Mouse (Mus musculus) embryo, embryonic 10.5 days (tissue): ENCODE measurements around the gene Tenm2.

Experiments
- DNase-seq: peaks from one replicate; pipeline ENCODE4 v3.0.0-alpha.2; 2015; ENCODE audit warnings: low spot score

The Tenm2 gene

DNA sequence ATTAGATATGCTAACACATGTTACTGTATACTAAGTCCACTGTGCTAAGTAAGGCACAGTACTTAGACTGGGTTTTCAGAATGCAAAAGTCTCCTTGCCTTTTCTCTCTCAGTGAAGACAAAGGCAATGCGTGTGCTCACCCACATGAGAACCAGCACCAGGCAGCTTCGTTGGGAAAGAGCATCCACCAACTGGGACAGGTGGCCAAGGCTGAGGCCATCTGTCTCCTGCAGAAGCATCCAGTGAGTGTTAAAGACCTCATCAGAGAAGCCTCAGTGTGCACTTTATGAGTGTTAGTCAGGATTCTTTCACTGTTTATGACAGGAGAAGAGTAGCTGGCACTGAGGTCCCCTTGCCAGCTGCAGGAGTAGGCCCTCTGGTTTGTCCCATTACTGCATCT is 669.6 kb downstream of the Tenm2 start:
- no peak for DNase-seq

DNA sequence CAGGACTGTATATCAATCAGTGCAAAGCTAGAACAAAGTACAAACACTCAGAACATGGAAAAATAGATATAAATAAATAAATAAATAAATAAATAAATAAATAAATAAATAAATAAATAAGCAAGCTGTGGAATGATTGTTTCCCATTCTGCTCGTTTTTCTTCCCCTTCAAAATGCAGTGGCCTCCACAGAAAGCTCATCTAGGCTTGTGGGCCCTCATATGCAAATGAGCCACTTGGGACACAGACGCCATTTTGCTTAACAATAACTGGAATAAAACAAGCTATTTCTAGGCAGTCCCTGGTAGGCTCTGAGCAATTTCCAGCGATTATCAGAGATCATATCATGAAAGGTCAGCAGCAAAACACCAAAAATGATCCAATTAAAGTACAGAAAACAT is 672.9 kb downstream of the Tenm2 start:
- no peak for DNase-seq

DNA sequence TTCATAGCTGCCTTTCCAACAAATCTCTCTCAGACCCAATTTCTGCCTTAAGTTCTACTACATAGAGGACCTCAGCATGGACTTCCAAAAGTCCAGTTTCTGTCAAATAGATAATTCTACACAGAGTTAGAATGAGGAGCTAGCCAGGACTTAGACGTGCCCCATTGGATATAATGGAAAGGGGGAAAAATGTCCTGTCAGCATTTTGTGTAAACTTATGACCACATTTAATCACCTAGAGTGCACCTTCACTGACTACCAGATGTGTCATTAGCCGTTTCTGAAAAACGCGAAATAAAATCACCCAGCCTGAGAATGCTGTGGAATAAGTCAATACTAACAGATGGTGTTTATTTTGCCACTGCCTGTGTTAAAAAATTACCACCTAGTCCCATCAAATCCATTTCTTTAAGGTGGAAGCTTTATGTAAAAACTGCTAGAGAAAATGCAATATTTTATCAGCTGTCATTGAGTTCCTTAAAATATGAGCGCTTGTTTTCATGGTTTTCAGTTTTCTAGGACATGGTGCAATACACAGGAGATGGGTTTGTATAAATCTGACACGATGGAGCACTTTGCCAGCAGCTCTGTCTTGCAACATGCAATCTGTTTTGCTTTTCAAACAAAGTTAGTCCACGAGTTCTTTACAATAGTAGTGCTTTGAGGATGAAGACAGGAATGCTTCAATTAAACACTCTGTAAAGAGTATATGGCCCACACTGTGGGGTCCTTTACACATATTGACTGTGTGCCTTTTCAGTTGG is 674.8 kb downstream of the Tenm2 start:
- no peak for DNase-seq

DNA sequence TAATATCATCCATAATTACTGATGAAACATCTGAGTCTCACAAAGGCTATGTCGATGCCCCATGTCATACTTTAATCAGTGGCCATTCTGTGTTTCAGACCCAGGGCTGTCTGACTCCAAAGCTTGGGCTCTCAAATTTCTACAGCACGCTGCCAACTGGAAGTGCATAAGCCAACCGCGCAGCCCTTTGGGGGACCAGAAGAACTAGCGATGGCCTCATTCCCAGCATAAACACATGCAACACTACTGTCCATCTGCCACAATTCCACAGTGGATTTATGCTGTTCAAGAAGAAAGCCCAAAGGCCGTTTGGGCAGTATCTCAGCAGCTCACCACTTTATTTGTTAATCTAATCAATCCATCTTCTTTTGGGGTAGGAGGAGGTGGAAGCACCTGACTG is 678.4 kb downstream of the Tenm2 start:
- no peak for DNase-seq

DNA sequence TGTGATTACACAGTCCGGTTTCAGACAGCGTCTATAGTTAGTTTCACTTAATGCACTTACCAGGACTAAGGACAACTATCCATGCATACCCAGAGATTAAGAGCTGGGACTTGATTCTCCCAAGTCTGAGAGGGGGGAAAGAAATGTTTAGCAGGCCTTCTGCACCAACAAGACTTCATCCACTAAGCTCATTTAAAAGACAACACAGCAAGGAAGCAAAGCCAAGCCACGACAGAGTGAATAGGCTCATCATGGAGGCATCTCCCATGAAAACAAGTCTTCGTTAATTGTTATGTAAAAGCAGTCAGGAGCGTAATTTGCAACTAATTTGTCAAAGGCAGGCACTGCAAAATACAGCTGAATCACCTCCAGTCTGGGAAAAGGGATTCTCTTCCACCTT is 682.5 kb downstream of the Tenm2 start:
- DNase-seq = no peak

DNA sequence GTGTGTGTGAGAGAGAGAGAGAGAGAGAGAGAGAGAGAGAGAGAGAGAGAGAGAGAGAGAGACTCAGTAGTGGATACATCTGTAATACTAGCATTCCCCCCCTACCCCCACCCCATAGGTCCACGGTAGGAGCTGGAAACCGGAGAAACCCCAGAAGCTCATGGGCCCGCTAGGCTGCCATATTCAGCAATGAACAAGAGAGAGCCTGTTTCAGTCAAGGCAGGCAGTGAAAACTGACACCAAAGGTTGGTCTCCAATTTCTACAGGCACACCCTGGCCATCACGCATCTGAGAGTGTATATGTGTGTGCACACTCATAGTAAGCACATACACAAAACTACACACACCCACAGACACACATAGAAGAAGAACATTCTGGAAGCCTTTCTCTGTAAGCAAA is 685.1 kb downstream of the Tenm2 start:
- peak; percentile 31 for DNase-seq

DNA sequence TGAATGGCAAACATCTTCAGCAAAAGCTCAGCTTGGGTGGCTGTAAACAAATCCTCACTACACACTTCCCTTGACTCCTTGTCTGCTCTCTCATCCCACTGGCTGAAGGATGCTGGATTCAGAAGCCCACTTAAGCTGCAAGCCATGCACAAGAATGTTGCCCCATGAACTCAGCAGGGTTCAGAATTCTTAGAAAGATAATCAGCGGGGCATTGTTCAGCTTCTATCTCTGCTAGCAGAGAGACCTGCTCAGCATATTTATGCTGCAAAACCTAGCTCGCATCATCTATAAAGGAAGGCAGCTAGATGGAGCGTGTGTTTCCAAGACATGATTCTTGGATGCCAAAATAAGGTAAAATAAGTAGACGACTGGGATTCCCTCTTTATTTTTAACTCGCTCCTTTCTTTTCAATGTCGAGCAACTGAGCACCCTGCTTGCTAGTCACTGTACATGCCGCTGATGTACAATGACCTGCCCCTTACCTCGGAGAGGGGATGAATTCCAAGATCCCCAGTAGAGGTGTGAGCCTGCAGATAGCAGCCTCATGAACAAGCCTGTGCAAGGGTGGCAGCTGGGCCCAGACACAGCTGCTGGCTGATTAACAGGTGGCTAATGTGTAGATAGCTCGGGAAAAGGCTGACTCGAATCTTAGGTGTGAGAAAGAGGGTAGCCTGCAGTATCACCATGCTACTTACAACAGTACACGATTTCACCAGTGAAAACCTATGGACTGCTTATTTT is 686.2 kb downstream of the Tenm2 start:
- no peak for DNase-seq

DNA sequence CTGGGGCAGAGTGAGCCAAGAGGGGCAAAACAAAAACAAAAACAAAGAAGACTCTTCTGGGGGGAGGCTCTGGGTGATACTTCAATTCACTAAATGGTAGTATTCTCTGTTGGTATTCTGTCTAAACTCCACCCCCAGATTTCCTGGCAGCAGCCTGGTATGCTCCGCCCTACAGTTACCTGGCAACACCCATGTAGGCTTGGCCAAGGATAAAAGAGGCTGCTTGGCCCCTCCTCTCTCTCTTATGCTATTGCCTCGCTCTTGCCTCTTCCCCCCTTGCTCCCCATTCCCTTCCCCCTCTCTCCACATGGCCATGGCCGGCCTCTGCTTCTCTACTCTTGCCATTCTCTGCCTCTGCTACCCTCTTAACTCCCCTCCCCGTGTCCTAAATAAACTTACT is 687.6 kb downstream of the Tenm2 start:
- DNase-seq = no peak

DNA sequence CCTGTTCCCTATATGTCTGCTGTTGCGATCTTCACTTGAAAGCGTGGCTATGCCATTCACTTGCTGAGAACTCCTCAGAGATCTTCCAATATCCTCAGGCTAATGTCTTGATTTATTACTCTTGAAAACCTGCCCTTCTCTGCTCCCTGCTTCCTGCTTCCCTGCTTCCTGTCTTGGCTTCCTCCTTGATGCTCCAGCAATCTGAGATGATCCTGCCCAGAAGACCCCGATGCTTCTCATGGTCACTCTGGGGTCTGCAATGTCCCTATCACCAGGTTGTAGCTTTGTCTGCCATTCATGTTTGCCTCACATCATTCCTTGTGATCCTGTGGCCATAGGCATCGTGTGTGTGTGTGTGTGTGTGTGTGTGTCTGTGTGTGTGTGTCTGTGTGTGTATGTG is 697.6 kb downstream of the Tenm2 start:
- DNase-seq = no peak

DNA sequence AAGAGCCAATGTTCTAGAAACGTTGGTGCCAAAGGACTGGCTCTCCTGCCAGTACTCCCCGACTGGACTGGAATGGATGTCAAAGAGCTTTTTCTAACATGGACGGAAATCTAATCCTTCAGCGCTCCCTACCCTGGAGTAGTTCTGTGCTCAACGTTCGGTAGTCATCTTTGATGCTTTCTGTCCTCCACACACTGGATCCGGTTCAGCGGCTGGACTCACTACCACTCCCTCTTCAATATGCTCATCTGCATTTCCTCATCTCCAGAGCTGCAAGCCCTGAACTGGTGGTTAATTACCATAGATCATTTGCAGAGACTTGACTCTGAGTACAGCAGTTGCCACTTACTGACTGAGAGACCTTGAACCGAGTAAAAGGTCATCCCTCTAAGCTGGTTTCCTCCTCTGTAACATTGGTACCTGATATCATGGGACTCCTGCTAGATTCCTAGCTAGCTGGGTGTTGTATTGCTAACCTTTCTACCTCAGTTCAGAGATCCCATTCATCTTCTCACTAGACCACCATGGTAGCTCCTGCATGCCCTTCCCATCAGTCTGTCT is 698.1 kb downstream of the Tenm2 start:
- DNase-seq = no peak

DNA sequence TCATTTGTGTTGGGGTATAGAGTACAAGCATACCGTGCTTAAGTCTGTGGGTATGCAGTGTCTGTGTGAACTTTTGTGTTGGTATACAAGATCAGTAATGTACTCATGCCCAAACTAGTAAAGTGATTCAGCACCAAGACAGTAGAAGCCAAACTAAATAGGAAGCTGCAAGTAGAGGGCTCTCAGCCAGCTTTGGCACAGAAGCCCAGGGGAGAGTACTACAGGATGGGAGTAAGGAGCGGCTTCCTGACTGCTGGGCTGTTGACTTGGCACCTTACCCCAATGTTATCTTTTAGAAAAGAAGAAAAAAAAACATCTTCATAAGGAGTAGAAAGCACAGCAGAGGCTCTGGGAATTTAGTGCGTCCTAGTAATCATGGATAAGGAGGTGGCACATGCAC is 700.2 kb downstream of the Tenm2 start:
- DNase-seq = no peak

DNA sequence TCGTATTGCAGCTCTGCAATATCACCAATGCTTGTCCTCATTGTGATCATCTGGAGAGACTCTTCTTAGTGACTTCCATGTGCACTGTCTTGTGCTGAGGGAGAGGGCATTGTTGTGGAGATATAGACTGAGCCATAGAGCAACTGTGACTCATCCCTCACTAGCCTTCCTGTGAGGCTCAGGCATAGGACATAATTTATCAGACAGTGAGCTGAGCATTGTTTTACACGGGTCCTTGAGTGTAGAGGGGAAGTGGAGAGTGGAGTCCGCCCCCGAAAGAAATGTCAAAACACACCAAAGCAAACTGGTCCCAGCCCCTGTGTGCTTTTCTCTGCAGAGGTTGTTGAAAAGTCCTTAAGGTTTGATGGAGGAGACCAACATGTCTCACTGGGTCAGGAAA is 704.1 kb downstream of the Tenm2 start:
- no peak for DNase-seq

DNA sequence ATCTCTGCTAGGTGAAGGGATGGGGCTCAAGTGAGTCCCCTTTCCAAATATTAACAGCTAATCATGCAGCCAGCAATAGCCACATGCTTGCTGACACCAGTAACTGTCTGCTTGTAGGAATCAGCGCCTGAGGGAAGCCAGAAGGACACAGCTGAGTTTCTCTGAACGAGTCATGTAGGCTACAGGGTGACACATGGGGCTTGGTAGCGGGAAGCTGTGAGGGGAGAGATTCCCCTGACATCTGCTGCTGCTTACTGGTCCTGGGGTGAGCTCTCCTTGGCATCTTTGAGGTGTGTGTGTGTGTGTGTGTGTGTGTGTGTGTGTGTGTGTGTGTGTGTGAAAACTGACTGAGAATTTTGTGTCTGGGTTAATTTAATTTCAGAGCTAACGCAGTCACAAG is 708.3 kb downstream of the Tenm2 start:
- peak; percentile 25 for DNase-seq

DNA sequence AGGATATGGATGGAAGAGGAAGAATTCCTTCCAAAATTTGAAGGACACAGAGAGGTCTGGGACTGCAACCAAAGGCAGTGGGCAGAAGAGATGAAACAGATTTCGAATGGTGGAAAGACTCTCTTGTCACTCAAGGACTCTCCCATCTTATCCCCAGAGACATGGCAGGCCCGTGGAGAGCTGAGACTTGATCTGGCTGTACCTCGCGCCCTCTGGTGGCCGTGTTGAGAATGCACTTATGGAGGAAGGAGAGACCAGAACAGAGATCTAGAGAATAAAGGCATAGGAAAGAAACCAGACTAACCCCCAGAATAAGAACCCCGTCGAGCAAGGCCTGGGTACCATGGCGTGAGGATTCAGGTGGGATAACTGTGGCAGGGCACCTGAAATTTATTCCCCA is 709.4 kb downstream of the Tenm2 start:
- DNase-seq = peak; percentile 84

DNA sequence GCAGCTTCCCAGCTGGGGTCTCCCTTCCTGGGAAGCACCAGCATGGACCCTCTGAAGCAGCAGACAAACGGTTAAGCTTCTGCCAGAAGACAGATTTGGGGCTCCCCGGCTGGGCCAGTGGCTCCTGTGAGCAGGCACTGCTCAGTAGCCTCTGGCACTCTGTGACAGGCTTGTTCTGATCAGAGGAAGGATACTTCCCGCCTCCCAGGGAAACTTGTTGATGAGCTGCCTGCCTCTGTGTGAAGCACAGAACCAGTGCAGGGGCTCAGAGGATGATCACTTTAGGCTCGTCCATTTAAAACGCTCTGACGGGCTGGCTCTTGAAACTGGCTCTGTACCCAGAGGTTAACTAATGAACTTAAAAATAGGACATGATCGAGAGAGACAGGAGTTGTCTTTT is 723.3 kb downstream of the Tenm2 start:
- DNase-seq = no peak

DNA sequence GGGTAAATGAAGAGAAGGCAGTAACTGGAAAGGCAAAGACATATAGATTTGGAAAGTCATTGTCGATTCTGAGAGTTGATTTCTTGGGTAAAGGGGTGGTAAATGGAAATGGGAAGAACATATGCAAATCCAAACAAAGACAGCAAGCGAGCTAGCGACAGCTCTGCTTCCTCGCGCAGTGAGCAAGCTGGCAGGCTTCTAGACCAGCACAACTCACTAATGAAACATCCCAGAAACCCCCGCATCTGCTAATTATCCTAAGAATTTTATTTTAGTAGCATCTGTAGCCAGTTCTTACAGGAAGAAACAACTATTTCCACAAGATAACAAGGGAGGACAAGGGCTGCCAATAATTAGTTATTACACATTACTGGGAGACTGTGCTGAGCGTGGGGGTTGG is 727.5 kb downstream of the Tenm2 start:
- DNase-seq = no peak

DNA sequence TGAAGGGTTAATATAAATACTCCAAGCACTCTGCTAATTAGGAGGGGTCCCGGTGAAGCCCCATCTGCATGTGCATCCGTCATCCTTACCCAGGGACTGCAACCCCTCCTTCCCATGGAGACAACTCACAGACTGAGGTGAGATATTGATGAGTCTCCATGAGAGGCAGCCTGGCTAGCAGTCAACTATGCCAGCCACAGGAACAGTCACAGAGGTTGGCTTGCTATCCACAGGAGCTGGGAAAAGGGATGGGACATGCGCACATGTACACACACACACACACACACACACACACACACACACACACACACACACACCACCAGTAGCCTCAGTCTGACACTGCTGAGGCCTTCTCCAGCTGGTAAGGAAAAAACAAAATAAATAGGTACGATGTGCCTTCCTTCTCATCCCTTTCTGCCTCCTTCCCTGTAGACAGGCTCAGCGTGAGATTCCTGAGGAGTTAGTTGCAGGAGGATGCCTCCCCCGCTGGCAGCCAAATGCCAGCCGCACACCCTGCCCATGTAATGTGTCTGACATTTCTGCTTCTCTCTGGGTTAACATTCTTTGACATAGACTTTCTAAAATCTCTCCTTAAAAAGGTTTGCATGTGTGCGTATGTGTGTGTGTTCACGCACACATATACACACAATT is 740.7 kb downstream of the Tenm2 start:
- no peak for DNase-seq

DNA sequence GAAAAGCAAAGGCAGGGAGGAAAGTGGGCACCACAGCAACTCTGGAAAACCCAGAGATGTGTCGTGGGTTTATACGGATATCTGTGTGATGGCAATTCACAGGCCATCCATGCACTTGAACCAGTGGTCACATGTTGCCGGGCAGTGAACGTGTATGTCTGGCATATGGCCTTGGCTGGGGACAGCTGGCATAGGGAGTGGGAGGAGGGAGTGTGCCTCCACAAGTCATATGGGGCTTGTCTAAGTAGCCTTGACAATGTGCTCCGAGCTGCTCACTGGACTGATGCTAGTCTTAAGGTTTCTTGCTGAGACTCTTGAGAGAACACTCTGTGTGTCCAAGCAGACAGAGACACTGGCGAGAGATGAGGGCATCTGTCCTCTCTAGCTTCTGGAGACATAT is 743.5 kb downstream of the Tenm2 start:
- DNase-seq = no peak

DNA sequence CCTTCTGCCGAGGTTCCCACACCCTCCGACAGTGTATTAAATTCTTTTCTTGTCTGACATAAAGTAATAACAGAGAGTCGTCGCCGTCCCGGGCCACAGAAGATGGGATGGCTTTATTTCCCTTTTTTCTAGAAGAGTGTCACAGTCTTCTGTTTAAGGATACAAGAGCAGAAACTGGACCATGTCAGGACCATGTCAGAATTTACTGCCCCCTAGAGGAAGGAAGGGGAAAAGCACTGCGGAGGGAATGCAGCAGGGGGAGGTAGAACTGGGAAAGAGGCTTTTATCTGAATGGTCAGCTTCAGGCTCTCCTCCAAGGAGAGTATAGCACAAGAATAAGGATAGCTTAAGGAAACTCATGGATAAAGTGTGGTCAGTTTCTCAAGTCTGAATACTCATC is 745.7 kb downstream of the Tenm2 start:
- peak; percentile 67 for DNase-seq

DNA sequence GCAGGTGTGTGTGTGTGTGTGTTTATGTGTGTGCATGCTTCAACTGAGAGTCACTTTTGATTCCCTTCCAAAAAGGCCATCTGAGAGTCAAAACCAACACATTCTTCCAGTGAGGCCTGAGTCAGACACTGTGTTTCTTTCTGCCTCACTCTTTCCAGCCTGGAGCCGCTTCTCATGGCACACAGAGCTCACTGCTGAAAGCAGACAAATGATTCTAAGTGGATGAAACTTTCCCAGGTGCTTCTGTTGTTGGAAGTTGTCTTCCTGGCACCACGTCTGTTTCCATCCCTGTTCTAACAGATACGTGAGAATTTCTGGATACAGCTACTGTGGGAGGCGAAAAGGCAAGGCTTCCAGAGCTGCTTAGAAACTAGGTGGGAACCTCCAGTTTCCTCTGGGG is 747.1 kb downstream of the Tenm2 start:
- no peak for DNase-seq

DNA sequence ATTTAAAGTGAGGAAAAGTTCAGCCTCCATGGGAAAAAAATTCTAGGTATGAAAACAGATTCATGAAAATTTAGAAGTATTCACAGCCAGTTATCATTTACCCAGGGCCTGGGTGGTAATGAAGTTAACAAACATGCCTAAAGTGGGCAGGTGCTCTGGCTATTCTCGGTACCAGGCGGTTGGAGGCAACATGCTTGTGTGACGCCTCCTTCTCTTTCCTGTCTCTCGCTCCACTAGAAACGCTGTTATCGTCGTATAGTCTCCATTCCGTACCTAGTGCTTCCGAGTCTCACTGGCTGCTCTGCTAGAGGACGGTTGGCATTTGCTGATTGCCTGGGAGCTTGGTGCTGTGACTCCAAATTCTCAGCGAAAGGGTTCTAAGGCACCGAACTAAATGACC is 749.7 kb downstream of the Tenm2 start:
- DNase-seq = no peak

DNA sequence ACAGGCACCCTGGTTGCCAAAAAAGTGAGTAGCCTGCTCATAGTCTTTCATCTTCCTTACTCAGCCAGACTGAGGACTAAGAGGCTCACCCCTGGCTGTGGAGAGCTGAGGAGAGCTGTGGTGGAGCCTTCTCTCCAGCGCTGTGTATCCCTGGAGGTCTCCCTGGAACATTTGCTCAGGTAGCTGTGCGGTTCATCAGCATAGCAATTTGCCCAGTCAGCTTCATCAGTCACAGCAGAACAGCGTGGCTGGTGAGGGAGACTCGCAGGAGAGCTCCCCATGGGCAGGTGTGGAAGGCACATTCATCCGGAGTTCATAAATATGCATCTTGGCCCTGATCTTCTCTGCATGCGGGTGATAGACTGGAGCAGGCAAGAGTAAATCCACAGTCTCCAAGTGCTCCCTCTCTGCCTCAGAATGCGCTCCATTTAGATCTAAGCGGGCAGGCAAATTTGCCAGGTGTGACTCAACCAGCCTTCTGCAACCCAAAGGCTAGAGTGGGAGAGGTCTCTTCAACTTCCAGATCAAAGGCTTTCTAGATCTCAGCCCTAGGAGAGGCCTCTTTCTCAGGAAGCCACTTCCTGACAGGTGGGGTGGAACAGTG is 751.2 kb downstream of the Tenm2 start:
- no peak for DNase-seq

DNA sequence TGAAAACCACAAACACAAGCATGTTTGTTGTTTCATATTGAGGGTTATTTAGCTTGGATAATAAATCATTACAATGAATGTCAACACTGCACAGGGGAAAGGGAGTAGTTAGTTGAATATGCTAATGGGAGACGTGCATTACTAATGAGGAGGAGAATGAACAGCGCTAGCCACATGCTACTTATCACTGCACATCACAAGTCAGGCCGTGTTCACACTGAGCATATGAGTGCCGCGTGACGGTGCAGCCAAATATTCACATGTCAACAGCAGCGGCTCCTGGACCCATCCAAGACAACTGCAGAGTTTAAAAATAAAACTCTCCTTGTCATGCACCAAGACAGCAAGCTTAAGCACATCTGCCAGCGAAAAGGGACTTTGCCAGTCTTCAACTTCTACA is 753.6 kb downstream of the Tenm2 start:
- no peak for DNase-seq
